Mouse (Mus musculus): Measurements from ENCODE around the gene Eepd1.

- TF ChIP-seq CTCF (IDR thresholded peaks at IDR 0.05; ENCODE audit: borderline replicate concordance, control insufficient read depth, extremely low read depth, insufficient read depth, low read length, poor library complexity) (no peak), POLR2A (IDR thresholded peaks at IDR 0.05; ENCODE audit: control insufficient read depth, extremely low read depth, insufficient read depth, low read length, poor library complexity) (no peak)
Observed at GRCm38 (mm10) chr9:25516640-25517039, 35.3 kb downstream of the Eepd1 start.

Measured in thymus, adult 2 months (tissue).